Mouse (Mus musculus): ENCODE measurements around the gene Chst13. TPM values are rescaled to one million over a fixed set of nuclear protein-coding genes. Genes with fewer than 3 reads are reported as not detected.
A peak's percentile ranks its signal among the peaks of the same experiment; 100 is the strongest.

The Chst13 gene
- polyA plus RNA-seq, 1 experiment from 2014 or later, result not detected

DNA sequence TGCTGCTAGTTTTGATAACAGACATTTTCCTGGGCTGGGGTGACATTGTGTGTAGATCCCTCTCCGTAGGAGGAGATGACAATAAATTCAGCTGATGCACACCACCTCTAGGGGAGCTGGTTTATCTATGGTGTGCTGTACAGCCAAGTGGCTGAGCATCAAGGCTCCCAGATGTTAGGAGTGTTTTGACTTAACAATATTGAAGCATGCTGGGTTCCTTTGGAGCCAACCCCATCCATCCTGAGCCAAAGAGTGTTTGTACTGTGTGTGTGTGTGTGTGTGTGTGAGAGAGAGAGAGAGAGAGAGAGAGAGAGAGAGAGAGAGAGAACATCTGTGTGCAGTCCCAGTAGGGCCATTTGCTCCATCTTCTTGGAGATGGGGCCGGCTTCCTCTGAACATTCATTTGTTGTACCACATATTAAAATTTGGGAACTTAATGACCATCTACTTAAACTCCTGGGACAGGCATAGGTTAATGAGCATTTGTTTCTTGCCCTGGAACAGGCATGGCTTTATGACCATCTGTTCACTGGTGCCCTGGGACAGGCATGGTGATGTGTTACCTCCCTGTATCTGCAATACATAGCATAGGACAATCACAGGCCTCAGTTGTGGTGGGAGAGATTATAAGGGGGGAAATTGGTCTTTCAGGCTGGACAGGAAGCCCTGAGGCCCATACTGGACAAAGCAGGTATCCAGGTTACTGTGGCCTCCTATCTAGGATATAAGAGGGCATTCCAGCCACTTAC, 7.3 kb downstream of the Chst13 start:
- Histone ChIP-seq H3K27ac (replicated peaks; ENCODE audit: low read depth, low read length) (no peak overlapping the region), H3K4me1 (ENCODE audit: control insufficient read depth, insufficient read depth, low read length) (no peaks in the 10 kb centered on the region), H3K27me3 (ENCODE audit: control insufficient read depth, insufficient read depth, low read length) (no peaks in the 10 kb centered on the region), H3K9ac (ENCODE audit: low read length) (no peak overlapping the region), H3K36me3 (ENCODE audit: control insufficient read depth, insufficient read depth, low read length) (no peaks in the 10 kb centered on the region), H3K4me2 (ENCODE audit: low read depth, severe bottlenecking) (no peak overlapping the region), H3K4me3 (ENCODE audit: low read depth, low read length) (no peak overlapping the region), H3K9me3 (ENCODE audit: control insufficient read depth, low read length) (no peaks in the 10 kb centered on the region)
- DNase-seq (ENCODE audit: low spot score), result no peak
- ATAC-seq (ENCODE audit: insufficient number of reproducible peaks, low FRiP score, low TSS enrichment, low read depth), result no peak
- 79% methylated on average over 2 of the region's 2 CpGs for WGBS

GRCm38 (mm10) chr6:90315961-90316360, 9.0 kb downstream of the Chst13 start:
- no peak for ATAC-seq (ENCODE audit: insufficient number of reproducible peaks, low FRiP score, low TSS enrichment, low read depth)
- Histone ChIP-seq H3K4me3 (ENCODE audit: low read depth, low read length) (no peak overlapping the region), H3K9me3 (ENCODE audit: control insufficient read depth, low read length) (no peaks in the 10 kb centered on the region), H3K27me3 (ENCODE audit: control insufficient read depth, insufficient read depth, low read length) (no peaks in the 10 kb centered on the region), H3K4me2 (ENCODE audit: low read depth, severe bottlenecking) (no peak overlapping the region), H3K9ac (ENCODE audit: low read length) (no peak overlapping the region), H3K36me3 (ENCODE audit: control insufficient read depth, insufficient read depth, low read length) (no peaks in the 10 kb centered on the region), H3K4me1 (ENCODE audit: control insufficient read depth, insufficient read depth, low read length) (no peaks in the 10 kb centered on the region), H3K27ac (replicated peaks; ENCODE audit: low read depth, low read length) (no peak overlapping the region)
- 85% methylated on average over 5 of the region's 5 CpGs for WGBS
- no peak for DNase-seq (ENCODE audit: low spot score)

- Histone ChIP-seq H3K27ac (replicated peaks; ENCODE audit: low read depth, low read length) (no peak overlapping the region), H3K9ac (ENCODE audit: low read length) (no peak overlapping the region), H3K27me3 (ENCODE audit: control insufficient read depth, insufficient read depth, low read length) (no peaks in the 10 kb centered on the region), H3K4me3 (ENCODE audit: low read depth, low read length) (no peak overlapping the region), H3K4me1 (ENCODE audit: control insufficient read depth, insufficient read depth, low read length) (no peaks in the 10 kb centered on the region), H3K9me3 (ENCODE audit: control insufficient read depth, low read length) (peaks cover 3% of the 10 kb centered on the region; the same call in 1 of the 2 replicates), H3K4me2 (ENCODE audit: low read depth, severe bottlenecking) (no peak overlapping the region), H3K36me3 (ENCODE audit: control insufficient read depth, insufficient read depth, low read length) (no peaks in the 10 kb centered on the region)
- 83% methylated on average over 87 of the region's 87 CpGs for WGBS
- ATAC-seq (ENCODE audit: insufficient number of reproducible peaks, low FRiP score, low TSS enrichment, low read depth) (0 out of 2 replicates have a peak, but pooled peaks have one; percentile 35), DNase-seq (ENCODE audit: low spot score) (no peak)
Observed at GRCm38 (mm10) chr6:90308839-90309778, 15.9 kb downstream of the Chst13 start.

GRCm38 (mm10) chr6:90306315-90306975, 18.5 kb downstream of the Chst13 start:
- H3K27ac ChIP-seq (replicated peaks; ENCODE audit: low read depth, low read length), result no peak overlapping the region
- WGBS, result 82% methylated on average over 6 of the region's 6 CpGs
- no peaks in the 10 kb centered on the region for H3K27me3 ChIP-seq (ENCODE audit: control insufficient read depth, insufficient read depth, low read length)
- no peak for ATAC-seq (ENCODE audit: insufficient number of reproducible peaks, low FRiP score, low TSS enrichment, low read depth)
- H3K9me3 ChIP-seq (ENCODE audit: control insufficient read depth, low read length), result peaks cover 3% of the 10 kb centered on the region; the same call in 1 of the 2 replicates
- no peaks in the 10 kb centered on the region for H3K4me1 ChIP-seq (ENCODE audit: control insufficient read depth, insufficient read depth, low read length)
- H3K4me3 ChIP-seq (ENCODE audit: low read depth, low read length), result no peak overlapping the region
- no peak for DNase-seq (ENCODE audit: low spot score)
- no peak overlapping the region for H3K9ac ChIP-seq (ENCODE audit: low read length)
- H3K36me3 ChIP-seq (ENCODE audit: control insufficient read depth, insufficient read depth, low read length), result no peaks in the 10 kb centered on the region
- H3K4me2 ChIP-seq (ENCODE audit: low read depth, severe bottlenecking), result no peak overlapping the region

DNA sequence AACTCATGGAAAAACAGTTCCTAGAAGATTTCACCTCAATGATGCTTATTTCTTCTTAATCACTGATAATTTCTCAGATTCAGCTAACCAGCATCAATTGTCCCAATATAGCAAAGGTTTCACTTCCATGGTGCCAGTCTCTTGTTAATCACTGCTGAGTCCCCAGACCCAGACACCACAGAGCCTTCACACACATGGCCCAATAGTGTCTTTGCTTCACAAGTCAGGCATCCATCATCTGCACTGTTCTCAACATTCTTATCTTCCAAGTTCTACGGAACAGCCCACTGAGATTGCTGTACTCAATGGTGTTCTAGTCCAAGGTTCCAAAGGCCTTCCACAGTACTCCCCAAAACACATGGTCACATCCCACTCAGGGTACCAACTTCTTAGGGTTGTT, 24.1 kb downstream of the Chst13 start, which contains the start of gene BC048671:
Gene BC048671 (plus strand): TSS at position 301 of the 400 bp plus-strand sequence.
- Histone ChIP-seq H3K4me1 (ENCODE audit: control insufficient read depth, insufficient read depth, low read length) (no peaks in the 10 kb centered on the region), H3K27ac (replicated peaks; ENCODE audit: low read depth, low read length) (no peak within 1 kb of the TSS), H3K9ac (ENCODE audit: low read length) (no peak within 1 kb of the TSS), H3K4me3 (ENCODE audit: low read depth, low read length) (no peak within 1 kb of the TSS), H3K27me3 (ENCODE audit: control insufficient read depth, insufficient read depth, low read length) (no peaks in the 10 kb centered on the region), H3K4me2 (ENCODE audit: low read depth, severe bottlenecking) (no peak within 1 kb of the TSS), H3K9me3 (ENCODE audit: control insufficient read depth, low read length) (0 out of 2 replicates have a peak, but pooled peaks cover 4% of the 10 kb centered on the region), H3K36me3 (ENCODE audit: control insufficient read depth, insufficient read depth, low read length) (no peaks in the 10 kb centered on the region)
- DNase-seq (ENCODE audit: low spot score) (no peak), ATAC-seq (ENCODE audit: insufficient number of reproducible peaks, low FRiP score, low TSS enrichment, low read depth) (no peak)
- 91% methylated on average over 1 of the region's 1 CpGs for WGBS

DNA sequence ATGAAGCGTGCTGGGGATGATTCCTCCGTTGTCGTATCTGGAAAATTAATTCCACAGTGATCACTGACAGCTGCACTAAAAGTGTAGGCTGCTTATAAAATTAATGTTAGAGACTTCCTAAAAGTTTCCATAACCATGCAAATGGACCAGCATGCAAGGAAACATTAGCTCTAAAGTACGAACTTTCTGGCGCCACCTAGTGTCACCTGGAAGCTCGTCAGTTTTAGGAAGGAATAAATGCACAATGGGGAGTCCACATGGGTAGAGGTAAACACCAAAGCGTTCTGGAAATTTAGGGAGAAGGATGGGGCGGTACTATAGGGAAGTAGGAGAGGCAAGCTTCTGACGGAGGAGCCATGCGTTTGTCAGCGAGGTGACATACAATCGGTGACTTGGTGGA, 36.7 kb downstream of the Chst13 start:
- Histone ChIP-seq H3K9ac (ENCODE audit: low read length) (no peak overlapping the region), H3K36me3 (ENCODE audit: control insufficient read depth, insufficient read depth, low read length) (no peaks in the 10 kb centered on the region), H3K4me3 (ENCODE audit: low read depth, low read length) (no peak overlapping the region), H3K4me1 (ENCODE audit: control insufficient read depth, insufficient read depth, low read length) (no peaks in the 10 kb centered on the region), H3K27ac (replicated peaks; ENCODE audit: low read depth, low read length) (no peak overlapping the region), H3K9me3 (ENCODE audit: control insufficient read depth, low read length) (no peaks in the 10 kb centered on the region), H3K27me3 (ENCODE audit: control insufficient read depth, insufficient read depth, low read length) (no peaks in the 10 kb centered on the region), H3K4me2 (ENCODE audit: low read depth, severe bottlenecking) (no peak overlapping the region)
- no peak for DNase-seq (ENCODE audit: low spot score)
- 56% methylated on average over 12 of the region's 12 CpGs for WGBS
- ATAC-seq (ENCODE audit: insufficient number of reproducible peaks, low FRiP score, low TSS enrichment, low read depth), result no peak

Other genes starting within 250 kb of the Chst13 start
- not detected in 2 replicates for gene Vmn1r49, start 246.7 kb downstream of the Chst13 start, polyA plus RNA-seq (2014; fragmentation: Nextera tagmentation; extraction: Ambion mirVana)
- gene Vmn1r50, start 223.8 kb downstream of the Chst13 start, polyA plus RNA-seq (2014; fragmentation: Nextera tagmentation; extraction: Ambion mirVana), result not detected in 2 replicates
- not detected in 2 replicates for gene Vmn1r51, start 202.6 kb downstream of the Chst13 start, polyA plus RNA-seq (2014; fragmentation: Nextera tagmentation; extraction: Ambion mirVana)
- not detected in 2 replicates for gene Vmn1r52, start 150.4 kb downstream of the Chst13 start, polyA plus RNA-seq (2014; fragmentation: Nextera tagmentation; extraction: Ambion mirVana)
- not detected in 2 replicates for gene V1ra8, start 122.4 kb downstream of the Chst13 start, polyA plus RNA-seq (2014; fragmentation: Nextera tagmentation; extraction: Ambion mirVana)
- not detected in 2 replicates for gene Vmn1r53, start 100.7 kb downstream of the Chst13 start, polyA plus RNA-seq (2014; fragmentation: Nextera tagmentation; extraction: Ambion mirVana)
- not detected in 2 replicates for gene Vmn1r54, start 78.9 kb downstream of the Chst13 start, polyA plus RNA-seq (2014; fragmentation: Nextera tagmentation; extraction: Ambion mirVana)
- not detected in 2 replicates for gene BC048671, start 24.0 kb downstream of the Chst13 start, polyA plus RNA-seq (2014; fragmentation: Nextera tagmentation; extraction: Ambion mirVana)
- 0.07 and 0.14 TPM in 2 replicates for gene Uroc1, start 8.1 kb upstream of the Chst13 start, polyA plus RNA-seq (2014; fragmentation: Nextera tagmentation; extraction: Ambion mirVana)
- gene Zxdc, start 44.3 kb upstream of the Chst13 start, polyA plus RNA-seq (2014; fragmentation: Nextera tagmentation; extraction: Ambion mirVana), result 7.6 and 8.1 TPM in 2 replicates
- gene Cfap100, start 103.6 kb upstream of the Chst13 start, polyA plus RNA-seq (2014; fragmentation: Nextera tagmentation; extraction: Ambion mirVana), result 0.57 and 0.91 TPM in 2 replicates
- 3.6 and 3.8 TPM in 2 replicates for gene Klf15, start 137.4 kb upstream of the Chst13 start, polyA plus RNA-seq (2014; fragmentation: Nextera tagmentation; extraction: Ambion mirVana)
- 0.57 and 1.4 TPM in 2 replicates for gene Aldh1l1, start 161.2 kb upstream of the Chst13 start, polyA plus RNA-seq (2014; fragmentation: Nextera tagmentation; extraction: Ambion mirVana)

All from limb, embryonic 11.5 days (tissue).